Mouse (Mus musculus): ENCODE results near the gene Slc31a1.
A peak's percentile ranks its signal among the peaks of the same experiment; 100 is the strongest.

Gene Slc31a1

DNA sequence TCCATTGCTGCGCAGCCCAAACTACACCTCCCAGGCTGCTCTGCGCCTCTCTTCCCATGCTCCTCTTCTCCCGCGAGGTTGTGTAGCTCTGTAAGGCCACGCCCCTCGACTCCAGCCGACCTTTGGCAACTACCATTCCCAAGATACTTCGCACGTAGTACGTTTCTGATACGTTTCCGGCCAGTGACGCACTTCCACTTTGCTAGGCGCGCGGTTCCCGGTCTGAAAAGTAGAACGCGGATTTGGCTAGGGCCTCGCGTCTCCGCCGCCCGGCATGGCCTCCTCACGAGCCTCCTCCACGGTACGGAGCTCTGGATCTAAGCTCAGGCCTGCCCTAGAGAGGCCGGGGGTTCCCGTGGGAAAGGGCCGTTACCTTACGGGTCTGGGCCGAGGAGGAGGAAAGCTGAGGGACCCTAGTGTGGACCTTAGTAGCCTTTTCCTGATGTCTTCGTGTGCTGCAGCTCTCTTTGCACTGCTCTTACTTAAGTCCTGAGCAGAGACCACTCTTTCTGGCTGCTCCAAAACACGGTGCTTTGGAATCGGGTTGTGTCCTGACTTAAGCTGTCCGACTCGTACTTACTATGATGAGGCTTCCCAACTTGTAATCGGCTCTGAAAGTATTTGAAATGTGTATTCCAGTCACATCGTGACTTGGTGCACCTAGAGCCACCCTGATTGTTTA, 48.2 kb downstream of the Slc31a1 start, which contains the start of the genes Cdc26 and Prpf4:
TSS of gene Cdc26 (minus strand) at position 42 of the 682 bp plus-strand sequence.
TSS of gene Prpf4 (plus strand) at position 197 of the 682 bp plus-strand sequence.
- peak; percentile 100 for DNase-seq

DNA sequence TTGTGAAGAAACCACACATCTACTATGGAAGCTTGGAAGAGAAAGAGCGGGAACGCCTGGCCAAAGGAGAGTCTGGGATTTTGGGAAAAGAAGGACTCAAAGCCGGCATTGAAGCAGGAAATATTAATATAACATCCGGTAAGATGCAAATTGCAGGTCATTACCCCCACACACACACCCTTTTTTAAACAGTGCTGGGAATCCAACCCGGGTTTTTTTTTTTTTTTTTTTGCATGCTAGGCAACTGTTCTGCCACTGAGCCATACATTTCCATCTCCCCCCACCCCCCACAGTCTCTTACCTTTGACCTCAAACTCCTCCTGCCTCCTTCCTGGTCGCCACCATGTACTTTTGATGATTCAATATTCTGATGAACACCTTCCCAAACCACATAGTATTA, 49.1 kb downstream of the Slc31a1 start:
- DNase-seq, result no peak

GRCm38 (mm10) chr4:62410325-62410724, 49.8 kb downstream of the Slc31a1 start:
- peak; percentile 62 for DNase-seq

GRCm38 (mm10) chr4:62411606-62412005, 51.1 kb downstream of the Slc31a1 start:
- no peak for DNase-seq

- DNase-seq, result no peak
Measured at GRCm38 (mm10) chr4:62418448-62418847, 57.9 kb downstream of the Slc31a1 start.

DNA sequence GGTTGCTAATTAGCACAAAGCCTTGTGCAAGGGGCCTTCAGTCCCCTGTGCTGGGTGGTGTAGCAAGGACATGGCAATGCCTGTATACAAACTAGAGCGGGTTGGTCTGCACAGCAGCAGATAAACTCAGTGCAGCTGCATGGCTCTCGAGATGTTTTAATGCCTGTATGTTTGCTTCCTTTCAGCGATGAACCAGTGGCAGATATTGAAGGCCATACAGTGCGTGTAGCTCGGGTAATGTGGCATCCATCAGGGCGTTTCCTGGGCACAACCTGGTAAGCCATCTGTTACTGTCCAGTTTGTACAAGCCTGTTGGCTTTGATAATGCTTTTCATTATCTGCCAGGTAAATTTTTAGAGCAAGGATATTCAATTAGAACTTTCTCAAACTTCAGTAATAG, 58.6 kb downstream of the Slc31a1 start:
- no peak for DNase-seq

DNA sequence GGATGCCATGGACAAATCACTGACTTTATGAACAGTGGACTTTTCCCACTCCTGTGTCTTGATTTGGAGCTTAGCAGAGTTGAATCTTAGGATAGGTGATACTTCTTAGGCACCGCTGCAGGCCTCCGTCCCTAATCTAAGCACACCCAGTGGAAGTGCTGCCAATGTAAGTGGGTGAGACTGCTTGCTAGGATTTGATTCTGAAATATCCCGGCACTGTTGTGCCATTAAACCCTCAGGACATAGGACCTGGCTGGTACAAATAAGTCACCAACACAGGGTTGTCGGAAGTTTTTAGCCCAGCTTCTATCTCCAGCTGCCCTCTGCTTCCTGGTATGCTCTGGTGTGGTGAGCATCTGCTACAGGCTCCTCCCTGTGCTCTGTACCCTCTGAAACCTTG, 65.4 kb downstream of the Slc31a1 start:
- no peak for DNase-seq

DNA sequence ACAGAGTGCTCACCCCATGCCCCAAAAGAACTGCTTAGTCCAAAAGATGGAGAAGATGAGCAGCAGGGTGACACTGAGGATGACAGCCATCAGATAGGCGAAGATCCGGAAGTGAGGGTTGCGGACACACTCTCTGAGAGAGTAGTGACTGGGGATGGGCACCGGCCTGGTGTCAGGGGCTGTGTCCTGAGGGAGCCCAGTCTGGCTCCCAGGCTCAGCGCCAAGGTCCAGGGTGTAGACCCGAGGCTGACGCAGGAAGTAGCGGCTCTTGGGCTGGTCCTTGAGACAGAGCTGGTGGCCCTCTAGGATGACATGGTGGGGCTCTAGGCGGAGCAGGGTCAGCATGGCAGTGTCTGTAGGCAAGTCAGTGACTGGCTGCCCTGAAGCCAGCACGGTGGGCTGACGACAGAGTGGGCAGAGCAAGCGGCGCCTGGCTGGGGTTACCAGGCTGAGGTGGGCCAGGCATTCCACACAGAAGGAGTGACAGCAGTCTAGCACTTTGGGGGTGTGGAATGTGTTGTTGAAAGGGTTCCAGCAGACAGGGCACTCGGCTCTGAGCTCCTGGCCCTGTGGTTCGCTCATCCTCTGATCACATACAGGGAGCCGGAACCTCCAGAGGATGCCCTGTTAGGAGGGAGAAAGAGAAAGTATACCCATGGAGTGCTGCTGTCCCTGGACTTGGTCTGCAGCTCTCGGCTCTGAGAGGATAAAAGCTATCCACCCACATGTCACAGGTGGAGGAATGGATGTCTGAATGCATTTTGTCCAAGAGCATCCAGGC, 67.6 kb downstream of the Slc31a1 start:
- DNase-seq, result no peak

DNA sequence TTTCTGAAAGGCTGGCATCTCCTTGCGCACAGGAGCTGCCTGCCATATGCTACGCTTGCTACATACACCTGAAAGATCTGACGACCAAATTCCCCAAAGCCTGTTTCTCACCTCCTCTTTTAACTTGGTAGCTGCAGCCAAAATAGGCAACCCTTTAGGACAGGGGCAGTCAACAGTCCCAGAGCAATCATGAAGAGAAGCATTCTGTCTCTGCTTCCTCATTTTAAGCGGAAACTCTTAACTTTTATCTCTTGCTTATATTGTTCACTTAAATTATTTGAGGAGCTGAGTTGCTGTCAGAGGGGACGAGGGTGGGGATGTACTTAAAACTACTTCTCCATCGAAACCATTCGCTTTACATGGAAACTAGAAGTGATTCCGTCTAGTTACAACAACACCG, 69.1 kb downstream of the Slc31a1 start:
- DNase-seq, result no peak

GRCm38 (mm10) chr4:62430678-62431077, 70.2 kb downstream of the Slc31a1 start:
- DNase-seq, result no peak

DNA sequence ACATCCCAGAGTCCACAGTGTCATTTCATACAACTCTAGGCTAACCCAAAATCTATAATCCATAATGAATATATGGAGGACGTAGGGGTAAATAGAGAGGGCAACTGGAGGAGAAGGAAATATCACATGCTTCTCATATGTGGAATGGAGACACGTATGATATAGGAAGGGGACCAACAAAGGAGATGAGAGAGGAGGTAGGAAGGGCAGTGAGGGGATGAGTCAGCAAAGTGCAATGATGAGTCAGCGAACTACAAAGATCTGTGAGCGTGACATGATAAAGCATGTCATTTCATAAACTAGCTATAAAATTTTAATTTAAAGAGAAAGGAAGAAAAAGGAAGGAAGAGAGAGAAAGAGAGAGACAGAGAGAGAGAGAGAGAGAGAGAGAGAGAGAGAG, 71.0 kb downstream of the Slc31a1 start:
- DNase-seq, result no peak

GRCm38 (mm10) chr4:62433939-62434870, 73.7 kb downstream of the Slc31a1 start:
- no peak for DNase-seq

- DNase-seq, result no peak
Measured at GRCm38 (mm10) chr4:62435081-62435480, 74.6 kb downstream of the Slc31a1 start, which contains the start of gene Rnf183. Gene Rnf183, minus strand, starts transcription at chr4:62435252.

GRCm38 (mm10) chr4:62437256-62437778, 76.8 kb downstream of the Slc31a1 start:
- DNase-seq, result no peak

DNA sequence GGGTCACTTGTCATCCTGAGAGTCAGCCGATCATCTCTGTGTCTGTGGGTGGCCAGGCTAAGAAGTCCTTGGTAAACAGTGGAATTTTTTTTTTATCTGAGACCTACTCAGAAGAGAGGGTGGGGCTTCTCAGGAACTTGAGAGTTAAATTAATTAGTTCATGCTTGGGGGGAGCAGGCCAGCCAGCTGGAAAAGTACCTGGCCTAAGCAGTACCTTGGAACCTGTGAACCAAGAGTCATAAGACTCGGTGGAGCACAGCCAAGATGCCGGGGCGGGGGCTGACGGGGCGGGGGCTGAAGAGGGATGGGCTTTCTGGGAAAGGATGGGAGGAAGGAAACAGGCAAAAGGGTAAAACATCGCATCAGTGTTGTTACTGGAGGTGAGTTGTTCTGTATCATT, 77.3 kb downstream of the Slc31a1 start:
- no peak for DNase-seq

GRCm38 (mm10) chr4:62439793-62440192, 79.3 kb downstream of the Slc31a1 start:
- no peak for DNase-seq

GRCm38 (mm10) chr4:62440544-62440943, 80.0 kb downstream of the Slc31a1 start:
- DNase-seq, result no peak

DNA sequence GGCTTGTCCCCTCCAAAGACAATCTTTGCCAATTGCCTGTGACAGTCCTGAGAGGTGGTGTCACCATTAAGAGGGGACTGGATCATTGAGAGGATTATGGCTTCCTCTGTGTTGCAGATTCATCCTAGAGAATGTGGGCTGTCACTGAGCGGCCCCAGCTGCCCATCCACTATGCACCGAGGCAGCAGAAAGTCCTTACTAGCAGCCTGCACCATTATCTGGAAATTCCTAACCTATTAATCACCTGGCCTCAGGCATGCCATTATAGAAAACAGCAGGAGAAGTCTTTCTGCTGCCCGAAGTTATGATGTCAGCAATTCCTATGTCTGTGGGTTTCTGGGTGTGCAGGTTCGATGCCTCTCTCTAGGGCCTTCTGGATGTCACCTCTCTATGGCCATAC, 80.5 kb downstream of the Slc31a1 start:
- DNase-seq, result no peak

All from heart, adult 11 months (tissue).